Mouse (Mus musculus) layer of hippocampus, postnatal 14 days (tissue): ENCODE measurements around the gene Frem1. TPM values are rescaled to one million over a fixed set of nuclear protein-coding genes. Genes with fewer than 3 reads are reported as not detected.

Source experiments
- DNase-seq, 2 experiments: peaks; one replicate each; pipeline ENCODE4 v3.0.0; 2021 to 2022; ENCODE audit warnings: low spot score in 2 of 2, mixed read lengths in 1 of 2
- long read RNA-seq, 2 experiments: library from polyadenylated mRNA; stranded (forward); transcript quantifications; one replicate each; pipeline ENCODE4 v2.0.0; 2021
- total RNA-seq, 2 experiments: library from RNA; stranded (reverse); gene quantifications; 2 replicates each; pipeline ENCODE4 v1.2.3; 2021

Frem1 gene
- 1 to 10 TPM; 4.5 to 5.9 TPM for total RNA-seq
- long read RNA-seq, experiment 1, partial matches to known transcripts: 0 of 1 reads
- long read RNA-seq, experiment 1, other reads (novel, unspliced or antisense): 1 of 1 reads
- long read RNA-seq, experiment 2, partial matches to known transcripts: 1 of 2 reads
- long read RNA-seq, experiment 2, other reads (novel, unspliced or antisense): 1 of 2 reads

GRCm38 (mm10) chr4:83051634-83052577 lies at the start of gene Frem1:
TSS of gene Frem1 (minus strand) at chr4:83052339.
- no peak for DNase-seq

DNA sequence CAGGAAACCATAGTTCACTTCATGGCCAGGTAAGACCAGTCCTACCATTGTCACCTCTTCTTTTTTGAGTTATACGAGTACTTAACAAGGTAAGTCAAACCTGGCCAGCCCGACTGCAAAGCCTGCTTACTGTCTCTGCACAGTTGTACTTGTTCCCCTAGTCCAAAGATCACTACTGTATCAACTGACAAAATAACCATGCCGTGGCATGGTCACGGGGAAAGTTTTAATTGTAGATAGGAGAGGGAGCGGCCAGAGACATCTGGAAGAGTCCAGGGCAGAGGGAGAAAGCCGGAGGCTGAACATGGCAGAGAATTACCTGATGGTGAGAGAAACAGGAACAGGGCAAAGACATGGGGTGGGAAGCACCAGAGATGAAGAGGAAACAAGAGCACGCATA lies 46.9 kb upstream of the Frem1 start:
- no peak for DNase-seq

DNA sequence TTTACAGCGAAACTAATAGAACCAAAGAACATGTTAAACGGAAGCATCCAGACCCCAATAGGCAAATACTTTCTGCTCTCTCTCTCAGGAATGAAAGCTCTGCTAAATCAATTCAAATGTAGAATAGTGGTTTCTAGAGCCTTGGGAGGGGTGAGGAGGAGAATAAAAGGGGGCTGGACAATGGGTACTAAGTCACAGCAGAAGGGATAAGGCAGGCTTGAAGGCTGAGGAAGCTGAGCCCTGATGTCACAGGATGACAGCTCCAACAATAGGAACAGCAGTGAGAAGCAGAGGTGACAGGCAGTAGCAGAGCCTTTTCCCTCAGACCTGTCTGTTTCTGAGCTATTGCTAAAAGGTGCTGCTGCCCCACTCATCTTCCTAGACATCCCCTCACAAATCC lies 41.8 kb upstream of the Frem1 start:
- DNase-seq: no peak

DNA sequence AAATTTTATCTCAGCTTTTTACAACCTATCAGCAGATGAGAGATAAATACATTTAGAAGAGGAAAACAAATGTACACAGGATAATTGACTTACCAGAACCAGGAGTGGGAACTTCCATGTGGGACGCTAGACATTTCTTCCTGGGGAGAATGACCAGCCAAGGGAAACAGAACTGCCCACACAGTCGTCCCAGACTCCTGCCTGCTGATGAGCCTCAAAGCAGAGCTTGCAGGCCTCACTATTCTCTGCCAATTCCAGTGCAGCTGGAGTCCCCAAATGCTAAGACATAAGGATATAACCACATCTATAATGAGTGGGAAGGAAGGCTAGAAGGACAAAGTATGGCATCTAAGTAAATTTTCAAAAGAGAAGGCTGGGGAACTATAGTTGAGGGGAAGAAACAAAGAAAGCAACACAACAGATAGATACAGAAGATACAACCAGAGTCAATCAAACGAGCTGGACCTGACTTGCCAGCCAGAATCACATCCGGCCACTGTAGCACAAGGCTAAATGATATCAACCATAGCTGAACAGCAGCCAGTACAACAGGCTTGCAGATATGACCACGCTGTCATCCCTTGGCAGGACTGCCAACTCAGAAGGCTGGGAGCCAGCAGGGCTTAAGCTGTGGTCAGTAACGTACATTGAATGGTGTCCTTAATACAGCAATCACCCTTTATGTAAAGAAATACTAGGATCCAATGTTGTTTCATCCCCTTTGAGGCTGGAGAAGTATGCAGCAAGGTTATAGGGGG lies 38.7 kb upstream of the Frem1 start:
- DNase-seq: no peak

- DNase-seq: no peak
Observed at GRCm38 (mm10) chr4:83080364-83081174, 28.4 kb upstream of the Frem1 start.

DNA sequence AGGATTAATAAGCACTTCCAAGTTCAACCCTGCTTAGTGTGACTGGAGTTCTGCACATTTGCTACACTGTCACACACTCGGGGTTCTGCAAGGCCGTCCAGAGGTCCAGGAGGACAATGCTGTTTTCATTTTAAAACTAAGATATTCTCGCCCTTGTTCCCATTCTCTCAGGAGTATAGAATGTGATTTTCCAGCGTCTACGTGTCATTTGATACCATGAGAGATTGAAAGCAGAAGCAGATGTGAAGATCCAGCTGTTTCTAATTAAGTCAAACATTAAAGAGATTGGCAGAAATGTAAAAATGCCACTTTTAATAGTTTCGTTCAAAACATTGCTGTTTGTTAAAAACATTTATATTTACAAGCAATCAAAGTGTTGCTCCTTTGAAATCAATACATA lies 12.1 kb upstream of the Frem1 start:
- DNase-seq: no peak

GRCm38 (mm10) chr4:83061564-83061963 lies 9.4 kb upstream of the Frem1 start:
- DNase-seq: no peak

GRCm38 (mm10) chr4:83058617-83059016 lies 6.5 kb upstream of the Frem1 start:
- DNase-seq: no peak

DNA sequence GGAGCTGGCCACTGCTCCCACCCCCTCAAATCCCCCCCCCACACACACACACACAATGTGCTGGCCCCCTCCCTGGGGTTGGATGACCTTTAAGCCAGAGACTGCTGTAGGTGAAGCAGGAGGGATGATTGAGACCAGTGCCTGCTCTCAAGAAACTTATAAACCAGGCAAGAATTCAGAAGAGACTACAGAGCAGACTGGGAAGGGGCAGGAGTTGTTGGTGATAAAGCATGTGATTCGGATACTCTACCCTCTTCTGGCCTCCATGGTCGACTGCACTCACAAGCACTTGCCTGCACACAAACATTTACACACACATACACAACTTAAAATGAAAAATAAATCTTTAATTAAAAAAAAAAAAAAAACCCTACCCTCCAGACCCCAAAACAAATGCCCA lies 6.0 kb upstream of the Frem1 start:
- DNase-seq: no peak

- DNase-seq: no peak
Observed at GRCm38 (mm10) chr4:83056496-83056895, 4.4 kb upstream of the Frem1 start.

- DNase-seq: no peak
Observed at GRCm38 (mm10) chr4:83055444-83055843, 3.3 kb upstream of the Frem1 start.

GRCm38 (mm10) chr4:83053206-83053605 lies 1.1 kb upstream of the Frem1 start:
- no peak for DNase-seq

DNA sequence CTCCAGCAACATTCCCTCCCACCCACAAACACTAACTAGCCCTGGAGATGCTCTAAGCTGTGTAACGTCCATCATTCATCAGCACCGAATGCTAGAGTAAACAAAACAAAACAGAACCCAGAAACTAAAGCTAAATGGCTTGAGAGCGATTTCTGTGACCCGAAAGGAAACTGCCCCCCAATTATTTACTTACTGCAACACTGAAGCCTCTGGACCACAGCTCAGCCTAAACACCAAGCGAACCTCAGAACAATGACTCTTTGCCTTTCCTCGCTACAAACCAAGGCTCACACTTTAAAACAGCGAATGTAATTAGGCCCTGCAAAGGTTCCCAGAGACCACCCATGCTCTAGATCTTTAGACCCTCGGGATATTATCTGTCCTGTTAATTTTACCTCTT lies 963 bp downstream of the Frem1 start:
- no peak for DNase-seq

GRCm38 (mm10) chr4:83050151-83050796 lies 1.9 kb downstream of the Frem1 start:
- DNase-seq: no peak

- no peak for DNase-seq
Observed at GRCm38 (mm10) chr4:83049288-83049687, 2.9 kb downstream of the Frem1 start.

GRCm38 (mm10) chr4:83048561-83048960 lies 3.6 kb downstream of the Frem1 start:
- no peak for DNase-seq

GRCm38 (mm10) chr4:83046806-83047205 lies 5.3 kb downstream of the Frem1 start:
- no peak for DNase-seq

DNA sequence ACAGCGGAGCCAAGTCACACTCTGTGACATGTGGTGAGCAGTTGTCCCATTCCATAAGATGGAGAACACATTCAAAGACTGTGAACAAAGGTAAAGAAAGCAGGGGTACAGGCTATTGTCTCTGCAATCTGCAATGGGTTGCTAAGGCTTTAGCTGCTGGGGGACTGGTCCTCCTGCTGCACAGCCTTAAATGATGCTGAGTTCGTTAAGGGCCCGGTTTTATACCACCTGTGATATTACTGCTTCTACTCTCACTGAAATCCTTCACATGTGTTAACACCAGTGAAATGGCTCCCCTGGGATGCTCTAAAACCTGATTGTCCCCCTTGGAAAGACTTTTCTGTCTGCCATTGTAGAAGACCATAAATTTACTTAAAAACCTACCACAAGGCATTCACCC lies 6.1 kb downstream of the Frem1 start:
- DNase-seq: no peak

DNA sequence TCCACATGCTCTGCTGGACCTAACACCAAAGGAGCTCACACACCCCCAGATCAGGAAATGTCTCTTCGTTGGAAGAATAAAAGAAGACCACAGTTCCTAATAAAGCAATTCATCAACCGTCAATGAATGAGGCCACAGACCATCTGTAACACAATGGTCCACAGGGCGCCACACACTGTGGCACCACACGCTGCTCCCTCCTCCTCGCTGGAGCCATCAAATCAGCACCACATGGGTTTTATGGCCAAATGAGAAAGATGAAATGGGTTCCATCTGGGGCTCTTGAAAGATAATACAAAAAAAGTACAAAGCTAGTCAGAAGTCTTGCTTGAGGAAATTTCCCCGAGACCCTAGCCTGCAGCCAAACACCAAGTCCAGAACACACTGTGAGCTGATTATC lies 6.9 kb downstream of the Frem1 start:
- DNase-seq: no peak

- DNase-seq: no peak
Observed at GRCm38 (mm10) chr4:83040780-83041179, 11.4 kb downstream of the Frem1 start.

DNA sequence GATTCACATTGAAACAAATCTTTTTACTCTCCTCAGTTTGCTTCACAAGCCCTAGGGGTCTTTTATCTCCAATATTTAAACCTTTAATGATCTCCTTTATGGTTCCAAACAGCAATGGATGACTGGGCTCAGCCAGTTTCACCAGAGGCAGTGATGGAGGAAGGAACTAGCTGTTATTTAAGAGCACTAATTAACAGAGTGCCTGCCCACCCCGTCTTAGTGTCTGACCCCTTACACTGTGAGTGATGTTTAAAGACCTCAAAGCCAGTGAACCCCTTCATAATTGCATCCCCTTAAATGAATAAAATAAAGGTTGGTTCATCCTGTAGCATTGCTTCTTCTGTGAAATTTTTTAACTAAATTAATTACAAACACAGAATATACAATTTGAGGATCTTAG lies 19.4 kb downstream of the Frem1 start:
- no peak for DNase-seq
